Mouse (Mus musculus) erythroblast, embryonic 14.5 days (primary cell): ENCODE data around the gene Arhgap15.

Experiments
- GATA1 ChIP-seq: IDR thresholded peaks from 2 replicates; pipeline ENCODE4 v1.6.1; 2012; ENCODE audit warnings: low read length, inconsistent platforms, mixed read lengths
- TAL1 ChIP-seq: IDR thresholded peaks from 3 replicates; pipeline ENCODE4 v1.6.1; 2012; ENCODE audit warnings: low read length, inconsistent platforms, mixed read lengths

DNA sequence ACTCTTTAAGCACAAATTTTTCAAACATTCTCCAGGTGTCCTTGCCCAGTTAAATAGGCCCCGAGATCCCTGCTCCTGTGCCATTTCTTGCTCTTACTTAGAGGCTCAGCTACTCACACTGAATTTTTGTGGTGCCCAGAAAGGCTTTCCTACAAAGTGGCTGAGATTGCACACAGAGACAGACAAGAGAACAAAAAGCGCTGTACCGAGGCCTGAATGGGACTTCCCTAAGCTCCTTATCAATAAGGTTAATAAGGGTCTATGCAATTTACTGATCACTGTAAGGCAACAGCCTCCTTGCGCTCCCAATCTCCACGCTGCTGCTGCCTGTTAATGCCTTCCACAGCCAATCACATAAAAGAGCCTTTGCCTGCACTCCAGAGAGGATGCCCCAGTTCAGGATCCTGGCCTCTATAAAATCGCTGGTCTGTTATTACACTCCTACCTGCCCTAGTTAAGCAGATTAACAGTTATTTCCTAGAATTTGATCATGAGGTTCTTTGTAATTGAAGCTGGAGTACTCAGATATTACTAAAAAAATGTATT, 646.4 kb downstream of the Arhgap15 start:
- TF ChIP-seq TAL1: no peak
- no peak for TF ChIP-seq GATA1
